Mouse (Mus musculus) cerebellum, adult 8-10 months (tissue): ENCODE measurements at regions not wholly inside any gene's neighbourhood (a gene's known extent, or its start where the extent isn't known, plus 50 kb on each side); places are given as distances from the start of the nearest gene placed in this dataset.

Experiments
- DNase-seq: peaks from one replicate; pipeline ENCODE4 v3.0.0; 2022

DNA sequence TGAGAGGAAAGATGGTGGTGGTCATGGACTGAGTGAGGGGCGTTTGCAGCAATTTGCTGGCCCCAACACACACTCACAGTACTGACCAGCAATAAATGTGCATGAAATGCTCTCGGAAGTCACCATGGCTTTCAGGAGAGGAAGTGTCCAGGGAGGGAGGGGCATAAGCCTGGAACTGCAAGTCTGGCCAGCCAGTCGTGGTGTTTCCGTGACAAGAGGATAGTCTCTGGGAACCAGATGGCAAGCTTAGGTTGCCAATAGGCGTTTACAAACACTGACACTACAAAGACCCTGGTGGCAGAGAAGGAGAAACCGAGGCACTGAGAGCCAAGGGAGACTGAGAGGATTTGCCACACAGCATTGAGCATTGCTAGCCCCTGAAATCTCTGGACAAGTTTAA, 132.3 kb upstream of the 1600014C23Rik start:
- no peak for DNase-seq

DNA sequence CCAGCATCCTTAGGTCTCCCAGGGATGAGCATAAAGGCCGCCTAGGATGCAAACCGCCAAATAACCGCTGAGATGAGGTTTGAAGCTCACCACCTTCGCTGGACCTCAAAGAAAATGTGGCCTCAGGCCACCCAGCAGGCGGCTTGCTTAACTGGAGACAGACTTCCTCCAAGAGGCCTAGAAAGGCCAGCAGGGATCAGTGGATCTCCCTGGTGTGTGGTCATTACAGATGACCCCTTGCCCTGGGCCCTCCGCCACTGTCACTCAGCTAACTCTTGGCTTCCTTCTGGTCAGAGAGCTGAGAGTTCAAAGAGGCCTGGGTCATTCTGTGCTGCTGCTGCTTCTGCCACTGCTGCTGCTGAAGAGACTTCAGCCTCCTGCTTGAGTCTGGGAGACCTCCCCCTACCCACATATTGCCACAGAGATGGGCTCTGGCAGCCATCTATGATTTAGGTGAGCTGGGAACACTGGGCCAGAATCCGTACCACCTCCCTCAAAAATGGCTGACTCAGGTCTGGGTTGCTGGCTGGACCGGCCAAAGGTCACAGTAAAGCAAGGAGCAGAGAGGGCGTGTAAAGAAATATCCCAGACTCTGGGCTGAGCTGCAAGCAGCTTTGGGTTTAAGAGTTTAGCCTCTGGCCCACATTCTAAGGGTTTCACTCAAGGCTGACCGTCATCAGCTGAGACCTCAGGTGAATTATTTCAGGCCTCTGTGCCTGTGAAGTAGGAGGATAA, 130.0 kb upstream of the 1600014C23Rik start:
- DNase-seq = no peak

DNA sequence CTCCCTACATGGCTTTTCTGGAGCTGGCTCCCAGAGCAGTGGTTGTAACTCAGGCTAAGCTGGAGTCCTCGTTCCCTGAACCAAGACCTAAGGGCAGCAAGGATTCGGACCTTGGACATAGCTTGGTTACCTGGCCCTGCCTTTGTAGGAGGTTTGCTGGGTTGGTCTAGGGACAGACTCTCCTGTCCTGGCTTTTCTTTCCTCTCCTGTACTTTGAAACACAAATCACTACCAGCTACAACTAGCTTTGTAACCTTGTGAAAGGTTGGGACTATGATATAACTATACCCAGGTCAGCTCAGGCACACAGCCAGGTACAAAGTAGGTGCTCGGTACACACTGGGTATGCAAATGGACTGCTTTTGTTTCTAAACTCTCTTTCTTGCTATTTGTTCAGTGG, 129.4 kb upstream of the 1600014C23Rik start:
- DNase-seq = no peak

DNA sequence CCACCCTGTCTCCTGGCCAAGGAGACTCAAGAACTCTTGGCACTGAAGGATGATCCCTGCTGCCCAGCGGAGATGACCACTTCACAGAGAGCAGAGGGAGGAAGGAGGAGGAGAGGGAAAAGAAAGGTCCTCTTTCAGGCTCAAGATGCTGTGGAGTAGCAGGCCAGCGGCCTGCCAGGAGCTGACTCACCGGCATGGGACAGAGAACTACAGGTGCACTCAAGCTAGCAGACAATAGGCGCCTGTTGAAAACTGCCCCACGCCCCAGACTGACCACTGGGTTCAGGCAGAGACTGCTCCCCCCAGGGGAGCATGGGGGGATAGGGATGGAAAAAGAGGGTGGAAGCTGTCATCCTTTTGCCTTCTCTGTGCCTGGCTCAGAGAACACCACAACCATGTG, 125.8 kb upstream of the 1600014C23Rik start:
- DNase-seq = no peak

DNA sequence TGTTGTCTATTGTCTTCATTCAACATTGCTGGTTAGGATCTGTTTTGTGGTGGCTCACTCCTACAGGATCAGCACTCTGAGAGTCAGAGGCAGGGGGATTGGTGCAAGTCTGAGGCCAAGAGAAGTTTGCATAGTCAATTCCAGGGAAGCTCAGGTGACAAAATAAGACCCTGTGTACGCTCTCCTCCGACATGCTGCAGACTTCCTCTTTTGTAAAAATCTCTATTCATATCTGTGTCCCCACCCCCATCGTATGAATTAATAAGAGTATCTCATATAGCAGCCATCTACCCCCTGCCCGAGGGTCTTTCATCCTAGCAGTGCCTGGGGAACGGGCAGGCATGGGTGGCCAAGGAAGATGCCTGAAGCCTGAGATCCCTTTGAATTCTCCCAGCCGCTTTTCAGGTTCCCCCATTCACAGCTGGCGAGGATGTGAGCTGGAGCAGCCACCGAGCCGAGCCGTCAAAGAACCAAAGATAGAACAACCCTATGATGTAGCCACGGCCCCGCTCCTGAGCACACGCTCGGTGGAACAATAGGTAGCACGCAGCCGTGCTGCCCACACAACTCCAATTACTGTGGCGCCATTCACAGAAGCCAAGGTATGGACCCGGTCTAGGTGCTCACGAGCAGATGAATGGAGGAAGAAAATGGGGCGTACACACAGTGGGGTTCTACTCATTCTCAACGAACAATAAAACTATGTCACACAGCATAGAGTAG, 120.4 kb upstream of the 1600014C23Rik start:
- no peak for DNase-seq

DNA sequence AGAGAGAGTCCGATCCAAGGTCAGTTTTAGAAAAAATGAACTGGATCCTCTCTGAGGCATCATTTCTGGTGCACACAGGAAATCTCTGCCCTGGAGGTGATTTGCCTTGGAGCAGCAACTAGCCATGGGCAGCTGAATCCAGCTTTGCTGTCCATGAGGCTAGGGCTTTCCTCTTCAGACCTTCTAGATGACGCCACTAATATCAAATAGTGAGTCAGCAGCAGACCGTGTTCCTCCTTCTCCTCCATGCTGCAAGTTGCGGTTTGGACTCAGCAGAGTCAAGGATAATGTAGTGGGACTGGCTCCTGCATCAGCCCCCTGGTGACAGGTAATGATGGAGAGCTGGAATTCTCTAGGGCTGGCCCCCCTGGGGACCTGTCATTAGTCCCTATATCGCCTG, 118.8 kb upstream of the 1600014C23Rik start:
- no peak for DNase-seq

DNA sequence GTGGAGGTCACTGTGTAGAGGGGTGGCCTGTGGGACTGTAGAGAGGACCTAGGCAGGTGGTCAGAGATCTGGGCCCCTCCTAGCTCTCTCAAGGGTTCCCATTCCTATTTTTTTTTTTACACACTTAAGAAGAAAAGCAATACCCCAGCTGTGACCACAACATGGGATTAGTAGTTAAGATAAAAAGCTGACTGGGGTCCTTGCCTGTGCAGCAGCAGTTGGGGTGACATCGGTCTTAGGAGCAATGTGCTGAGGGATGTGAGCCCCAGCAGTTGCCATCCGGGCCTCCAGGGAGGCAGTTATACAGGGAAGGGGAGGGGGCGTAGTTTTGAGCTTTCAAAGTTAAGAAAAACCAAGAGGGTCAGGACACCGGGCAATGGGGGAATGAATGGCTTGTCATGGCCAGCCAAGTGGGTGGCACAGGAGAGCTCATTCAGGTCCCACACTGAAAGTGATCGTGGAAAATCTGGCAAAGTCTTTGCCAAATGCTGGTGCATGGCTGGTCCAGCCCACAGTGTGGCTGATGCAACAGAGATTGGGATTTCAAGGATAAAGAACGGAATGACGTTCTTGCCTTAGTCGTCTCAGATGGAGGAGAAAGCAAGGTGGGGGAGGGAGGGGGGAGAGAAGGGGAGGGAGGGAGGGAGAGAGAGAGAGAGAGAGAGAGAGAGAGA, 118.2 kb upstream of the 1600014C23Rik start:
- DNase-seq = no peak

DNA sequence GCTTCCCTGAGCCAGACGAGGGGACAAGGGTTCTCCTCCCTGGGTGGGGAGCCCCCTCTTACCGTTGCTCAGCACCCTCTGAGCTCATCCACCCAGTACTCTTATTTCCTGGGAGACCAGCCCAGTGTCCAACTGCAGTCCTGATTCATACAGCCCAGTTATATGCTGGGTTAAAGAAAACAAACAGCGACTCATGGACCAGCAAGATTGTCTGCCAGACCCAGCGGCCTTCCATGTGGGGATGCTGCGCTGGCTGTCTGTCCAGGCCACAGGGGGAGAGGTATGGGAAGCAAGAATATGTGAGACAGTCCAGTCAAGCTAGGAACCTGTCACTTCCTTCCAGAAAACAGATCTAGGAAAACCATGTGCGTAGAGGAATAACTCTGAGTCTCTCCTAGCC, 117.3 kb upstream of the 1600014C23Rik start:
- DNase-seq = no peak

DNA sequence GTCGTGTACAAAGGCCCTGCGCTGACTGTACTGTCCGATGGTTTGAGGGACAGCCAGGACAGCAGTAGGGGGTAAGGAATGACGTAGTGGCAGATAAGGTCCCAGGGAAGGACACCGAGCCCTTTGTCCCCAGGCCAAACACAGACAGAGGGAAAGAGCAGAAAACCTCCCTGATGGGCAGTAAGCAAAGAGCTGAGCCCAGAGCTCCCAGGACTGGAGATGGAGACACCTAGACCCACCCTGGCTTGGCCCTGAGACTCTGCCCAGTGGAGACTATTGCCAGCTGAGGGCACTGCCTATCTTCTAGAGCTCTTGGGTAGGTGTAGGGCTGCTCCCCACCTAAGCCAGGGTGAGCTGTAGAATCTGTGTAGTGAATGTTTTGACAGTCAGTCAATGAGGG, 116.5 kb upstream of the 1600014C23Rik start:
- no peak for DNase-seq

DNA sequence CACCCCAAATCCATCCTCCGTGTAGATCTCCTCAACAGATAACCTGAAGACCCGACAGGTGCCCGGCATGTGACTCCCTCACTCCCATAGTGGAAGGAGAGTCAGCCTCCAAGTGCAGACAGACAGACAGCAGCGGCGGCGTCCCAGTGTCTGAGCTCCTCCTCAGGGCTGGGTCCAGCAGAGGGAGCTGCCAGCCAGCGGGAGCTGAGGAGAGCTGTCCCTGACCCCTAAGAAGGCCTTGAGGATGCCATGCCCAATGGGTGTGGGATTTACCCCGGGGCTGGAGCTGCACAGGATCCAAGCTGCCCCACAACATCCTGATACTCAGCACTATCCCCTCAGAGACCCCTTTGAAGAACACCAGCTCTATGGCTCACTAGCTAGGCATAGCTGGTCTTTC, 115.0 kb upstream of the 1600014C23Rik start:
- DNase-seq = no peak

DNA sequence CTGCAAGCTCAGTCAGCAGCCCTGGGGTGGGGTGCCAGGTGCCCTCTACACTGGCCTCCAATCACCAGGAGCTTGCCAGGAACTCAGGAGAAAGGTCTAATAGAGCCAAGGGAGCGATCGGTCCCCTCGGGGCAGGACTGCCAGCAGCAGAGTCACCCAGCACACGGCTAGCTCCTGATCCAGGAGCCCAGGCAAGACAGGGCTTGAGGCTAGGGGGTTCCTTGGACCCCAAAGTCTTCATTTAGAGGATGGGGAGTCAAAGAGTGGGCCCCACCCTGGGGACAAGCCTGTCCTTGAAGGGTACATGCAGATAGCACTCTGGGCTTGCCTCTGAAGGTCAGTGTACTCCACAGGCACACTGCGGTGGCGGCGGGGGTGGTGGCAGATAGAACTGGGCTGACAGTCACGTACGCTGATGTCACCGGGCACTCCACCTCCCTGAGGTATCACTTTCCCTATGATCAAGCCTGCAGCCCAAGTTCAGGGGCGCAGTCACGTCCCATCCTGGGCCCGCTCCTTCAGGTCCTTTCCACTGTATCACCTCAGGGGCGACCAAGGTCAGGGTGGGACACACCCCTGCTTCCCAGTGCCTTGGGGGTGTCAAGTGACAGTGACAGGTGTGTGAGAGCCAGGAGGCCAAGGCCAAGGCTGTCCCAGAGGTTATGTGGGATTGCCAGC, 114.2 kb upstream of the 1600014C23Rik start:
- no peak for DNase-seq

DNA sequence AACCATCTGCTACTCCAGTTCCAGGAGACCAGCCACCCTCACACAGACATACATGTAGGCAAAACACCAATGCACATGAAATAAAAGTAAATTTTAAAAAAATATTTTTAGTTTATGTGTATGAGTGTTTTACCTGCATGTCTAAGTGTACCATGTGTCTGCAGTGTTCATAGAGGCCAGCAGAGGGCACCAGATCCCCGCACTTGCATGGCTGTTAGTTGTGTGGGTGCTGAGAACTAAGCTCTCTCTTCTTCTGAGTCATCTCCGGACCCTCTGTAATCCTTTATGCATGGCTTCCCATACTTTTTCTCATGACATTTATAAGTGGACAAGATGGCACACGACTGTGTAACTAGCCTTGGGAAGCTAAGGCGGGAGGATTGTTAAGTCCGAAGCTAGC, 112.2 kb upstream of the 1600014C23Rik start:
- no peak for DNase-seq

DNA sequence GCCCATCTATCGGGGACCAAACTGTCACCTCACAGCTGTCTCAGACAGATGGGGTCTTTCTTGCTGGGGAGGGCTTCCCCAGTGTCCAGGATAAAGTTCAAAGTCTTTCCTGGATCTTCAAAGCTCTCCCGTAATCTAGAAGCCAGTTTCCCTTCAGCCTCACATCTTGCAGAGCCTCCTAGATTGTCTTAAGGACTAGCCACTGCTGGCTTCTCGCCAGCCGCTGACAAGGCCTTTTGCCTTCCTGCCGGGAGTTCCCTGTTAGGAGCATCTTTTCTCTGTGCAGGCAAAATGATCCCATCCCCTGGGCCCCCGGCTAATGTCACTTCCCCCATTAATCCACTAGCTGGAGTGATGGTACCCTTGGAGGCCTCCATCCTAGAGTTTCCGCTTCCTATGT, 103.1 kb upstream of the 1600014C23Rik start:
- no peak for DNase-seq

DNA sequence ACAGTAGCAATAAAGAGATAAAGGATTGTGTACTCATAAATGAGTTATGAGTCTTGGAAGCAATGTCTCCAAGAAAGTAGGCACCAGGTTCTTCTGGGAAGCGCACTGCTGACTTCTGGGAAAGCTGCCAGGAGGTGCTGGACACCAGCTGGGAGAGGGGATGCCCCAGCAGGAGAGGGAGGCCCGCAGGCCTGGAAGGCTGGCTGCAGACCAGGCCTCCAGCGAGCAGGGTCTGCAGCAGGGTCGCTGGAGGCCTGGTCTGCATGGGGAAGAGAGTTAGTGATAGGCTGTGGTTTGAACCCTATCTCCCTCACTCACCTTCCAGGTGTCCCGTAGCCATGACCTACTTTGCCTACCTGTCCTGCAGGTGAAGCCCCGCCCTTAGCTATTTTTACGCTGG, 102.6 kb upstream of the 1600014C23Rik start:
- DNase-seq = no peak

DNA sequence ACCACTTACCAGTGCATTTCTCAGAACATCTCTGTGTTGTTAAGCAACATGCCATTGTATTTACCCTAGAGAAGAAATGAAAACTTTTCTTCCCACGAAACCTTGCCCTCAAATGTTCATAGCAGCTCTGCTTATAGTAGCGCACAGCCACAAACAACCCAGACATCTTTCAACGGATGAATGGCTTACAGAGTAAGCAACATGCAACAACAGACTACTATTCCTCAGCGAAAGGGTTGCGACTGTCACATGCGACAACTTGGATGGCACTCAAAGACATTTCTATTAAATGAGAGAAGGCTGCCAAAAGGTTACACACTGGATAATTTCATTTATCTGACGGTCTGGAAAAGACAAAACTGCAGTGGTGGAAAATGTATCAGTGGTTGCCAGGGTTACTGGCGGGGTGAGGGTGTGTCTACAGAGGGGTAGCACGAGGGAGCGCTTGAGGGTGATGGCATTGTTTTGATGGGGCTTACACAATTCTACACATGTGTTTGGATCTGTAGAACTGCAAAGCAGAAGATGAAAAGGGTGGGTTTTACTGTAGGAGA, 101.0 kb upstream of the 1600014C23Rik start:
- no peak for DNase-seq

DNA sequence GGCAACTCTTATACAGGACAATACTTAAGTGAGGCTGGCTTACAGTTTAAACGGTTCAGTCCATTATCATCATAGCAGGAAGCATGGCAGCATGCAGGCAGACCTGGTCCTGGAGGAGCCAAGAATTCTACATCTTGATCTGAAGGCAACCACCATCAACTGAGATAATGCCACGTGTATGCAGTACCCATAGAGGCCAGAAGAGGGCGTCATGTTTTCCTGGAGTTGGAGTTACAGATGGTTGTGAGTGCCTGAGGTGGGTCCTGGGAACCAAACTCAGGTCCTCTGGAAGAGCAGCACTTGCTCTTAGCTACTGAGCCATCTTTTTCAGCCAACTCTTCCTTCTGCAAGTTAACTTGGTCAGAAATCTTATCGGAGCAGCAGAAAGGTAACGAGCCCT, 96.7 kb upstream of the 1600014C23Rik start:
- DNase-seq = no peak

DNA sequence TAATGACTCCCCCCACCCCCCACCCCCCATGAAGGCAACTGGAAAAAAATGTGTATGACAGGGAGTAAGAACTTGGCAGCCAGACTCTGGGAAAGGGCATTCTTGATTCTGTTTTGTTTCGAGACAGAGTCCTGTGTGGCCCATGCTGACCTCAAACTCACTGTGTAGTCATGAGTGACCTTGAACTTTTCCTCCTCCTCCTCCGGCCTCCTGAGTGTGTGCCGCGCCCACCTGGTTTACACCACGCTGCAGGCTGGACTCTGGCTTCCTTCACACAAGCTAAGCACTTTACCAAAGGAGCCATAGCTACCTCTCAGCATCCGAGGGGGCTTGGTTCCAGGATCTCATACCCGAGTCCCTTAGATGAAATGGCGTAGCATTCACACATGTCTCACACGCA, 95.9 kb upstream of the 1600014C23Rik start:
- DNase-seq = no peak

DNA sequence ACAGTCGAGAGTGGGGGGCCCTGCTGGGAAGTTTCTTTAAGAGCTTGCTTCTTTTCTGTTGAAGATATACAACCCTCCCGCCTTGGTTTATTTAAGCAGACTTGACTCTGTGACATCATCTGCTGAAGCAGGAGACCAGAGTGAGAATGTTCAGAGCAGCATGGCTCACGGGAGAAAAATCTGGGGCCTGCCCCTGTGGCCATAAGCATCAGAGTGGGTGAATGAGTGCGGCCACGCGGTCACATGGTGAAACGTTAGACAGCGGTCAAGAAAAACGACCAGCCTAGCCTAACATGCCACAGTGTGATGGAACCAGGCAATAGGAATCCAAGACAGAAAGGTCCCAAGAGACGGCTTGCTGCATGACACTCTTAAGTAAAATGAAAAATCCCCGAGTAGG, 95.2 kb upstream of the 1600014C23Rik start:
- DNase-seq = no peak

DNA sequence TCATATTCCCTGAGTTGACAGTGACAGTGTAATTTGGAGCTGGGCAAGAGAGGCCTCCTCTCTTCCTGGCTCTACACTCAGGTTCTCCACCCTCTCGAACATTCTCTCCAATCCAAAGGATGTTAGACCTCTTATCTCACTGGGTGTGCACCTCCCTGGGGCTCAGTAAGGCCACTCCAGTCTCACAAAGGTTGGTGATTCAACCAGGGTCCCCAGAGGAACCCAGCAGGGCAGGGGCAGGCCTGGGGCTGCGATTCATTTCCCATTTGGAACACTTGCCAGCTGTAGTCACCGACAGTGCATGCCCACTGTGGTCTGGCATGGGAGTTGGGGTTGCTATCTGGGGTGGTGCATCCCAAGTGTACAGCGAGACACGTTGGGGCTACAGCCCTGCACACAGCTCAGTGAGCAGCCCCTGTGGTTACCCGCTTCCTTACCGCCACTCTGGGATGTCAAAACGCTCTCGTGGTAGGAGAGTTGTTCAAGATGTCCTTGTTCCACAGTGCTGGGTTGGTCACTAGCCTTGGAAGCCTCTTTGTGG, 94.7 kb upstream of the 1600014C23Rik start:
- no peak for DNase-seq

DNA sequence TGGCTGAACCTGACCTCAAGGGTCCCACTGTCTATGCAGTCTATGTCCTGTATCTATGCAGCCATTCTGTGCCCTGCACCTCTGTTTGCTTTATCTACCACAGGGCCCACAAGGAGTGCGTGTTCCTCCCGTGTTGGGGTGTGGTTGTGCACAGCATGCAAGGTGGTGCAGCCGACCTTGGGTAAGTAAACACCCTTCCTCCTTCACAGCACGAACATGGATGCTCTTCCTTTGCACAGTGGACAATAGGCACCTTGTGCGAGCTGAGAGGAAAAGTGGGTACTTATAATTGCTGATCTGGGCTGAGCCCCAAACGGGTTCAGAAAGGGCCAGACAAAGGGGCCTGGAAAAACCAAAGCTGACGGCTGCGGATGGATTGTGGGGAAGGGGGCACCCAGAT, 91.3 kb upstream of the 1600014C23Rik start:
- DNase-seq = no peak

DNA sequence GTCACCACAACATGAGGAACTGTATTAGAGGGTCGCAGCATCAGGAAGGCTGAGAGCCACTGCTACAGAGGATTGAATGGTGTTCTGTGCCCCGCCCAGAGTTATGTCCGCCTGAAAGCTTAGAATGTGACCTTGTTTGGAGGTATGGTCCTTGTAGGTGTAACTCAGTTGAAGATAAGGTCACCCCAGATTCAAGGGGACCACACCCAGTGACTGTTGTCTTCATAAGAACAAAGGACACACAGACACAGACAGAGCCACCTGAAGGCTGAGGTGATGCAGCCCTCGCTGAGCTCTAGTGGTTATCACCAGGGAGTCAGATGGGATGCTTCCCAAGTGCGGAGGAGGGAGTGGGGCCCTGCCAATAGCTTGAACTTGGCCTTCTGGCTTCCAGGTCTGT, 89.9 kb upstream of the 1600014C23Rik start:
- DNase-seq = no peak

DNA sequence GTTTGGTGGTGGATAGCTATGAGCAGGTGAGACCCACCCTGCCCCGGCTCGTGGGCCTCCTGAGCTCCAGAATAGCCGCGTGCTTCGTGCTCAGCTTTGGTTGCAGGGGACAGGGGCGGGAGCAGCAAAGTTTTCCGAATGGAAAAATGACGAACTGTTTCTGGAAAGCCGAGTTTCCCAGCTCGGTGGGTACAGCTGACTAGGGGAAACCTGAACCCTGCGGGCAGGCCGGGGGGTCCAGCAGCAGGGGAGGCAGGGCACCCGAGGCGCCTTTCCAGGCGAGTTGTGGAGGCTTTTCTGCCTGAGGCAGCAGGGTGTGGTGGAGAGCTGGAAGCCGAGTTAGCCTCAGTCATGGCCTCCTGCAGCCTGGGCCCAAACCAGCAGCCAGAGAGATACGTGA, 88.8 kb upstream of the 1600014C23Rik start:
- no peak for DNase-seq

DNA sequence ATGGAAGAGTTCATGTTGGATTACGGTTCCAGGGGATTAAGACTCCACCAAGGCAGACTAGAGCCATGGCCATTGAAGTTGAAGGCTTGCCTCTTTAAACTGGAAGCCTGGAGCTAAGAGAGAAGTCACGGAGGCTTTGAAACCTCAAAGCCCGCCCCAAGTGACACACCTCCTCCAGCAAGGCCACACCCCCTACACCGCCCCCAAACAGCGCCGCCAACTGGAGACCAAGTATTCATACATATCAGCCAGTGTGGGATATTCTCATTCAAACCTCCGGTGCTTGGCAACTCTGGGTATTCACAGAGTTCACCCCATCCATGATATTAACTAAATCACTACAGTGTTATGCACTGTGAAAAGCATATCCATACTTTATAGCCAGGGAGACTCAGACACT, 87.7 kb upstream of the 1600014C23Rik start:
- DNase-seq = no peak
